Mouse (Mus musculus) cerebral cortex, adult 2 months (tissue): ENCODE measurements around the gene Prmt1.

Source experiments
- WGBS: fragments of 180-500 bp; shearing (Covaris S2); methylation state at CpG from one replicate; pipeline ENCODE4 v1.1.7; 2018; 5-methylcytosine and 5-hydroxymethylcytosine counted together

Gene Prmt1

GRCm38 (mm10) chr7:44986192-44986878, at the start of gene Prmt1:
Prmt1 (minus strand) TSS chr7:44986568.
- 2% methylated on average over 42 of the region's 42 CpGs for WGBS

GRCm38 (mm10) chr7:45035631-45036030, 49.3 kb upstream of the Prmt1 start:
- 83% methylated on average over 3 of the region's 3 CpGs for WGBS

GRCm38 (mm10) chr7:45033722-45034359, 47.5 kb upstream of the Prmt1 start:
- WGBS: 94% methylated on average over 19 of the region's 19 CpGs

- WGBS: 94% methylated on average over 8 of the region's 8 CpGs
Measured at GRCm38 (mm10) chr7:45030857-45031256, 44.5 kb upstream of the Prmt1 start.

- 89% methylated on average over 6 of the region's 6 CpGs for WGBS
Measured at GRCm38 (mm10) chr7:45029995-45030394, 43.6 kb upstream of the Prmt1 start.

GRCm38 (mm10) chr7:45028351-45028750, 42.0 kb upstream of the Prmt1 start:
- WGBS: 91% methylated on average over 11 of the region's 11 CpGs

GRCm38 (mm10) chr7:45027761-45028160, 41.4 kb upstream of the Prmt1 start:
- 91% methylated on average over 9 of the region's 9 CpGs for WGBS

- 62% methylated on average over 2 of the region's 2 CpGs for WGBS
Measured at GRCm38 (mm10) chr7:45026256-45026655, 39.9 kb upstream of the Prmt1 start.

GRCm38 (mm10) chr7:45025601-45026220, 39.3 kb upstream of the Prmt1 start:
- WGBS: 46% methylated on average over 8 of the region's 8 CpGs

GRCm38 (mm10) chr7:45024281-45025248, 38.2 kb upstream of the Prmt1 start:
- 74% methylated on average over 15 of the region's 15 CpGs for WGBS

- WGBS: 73% methylated on average over 5 of the region's 5 CpGs
Measured at GRCm38 (mm10) chr7:45023711-45024110, 37.3 kb upstream of the Prmt1 start.

- WGBS: 79% methylated on average over 9 of the region's 9 CpGs
Measured at GRCm38 (mm10) chr7:45020225-45020624, 33.9 kb upstream of the Prmt1 start.

- WGBS: 38% methylated on average over 8 of the region's 8 CpGs
Measured at GRCm38 (mm10) chr7:45019031-45019571, 32.7 kb upstream of the Prmt1 start.

GRCm38 (mm10) chr7:45017242-45018061, 31.1 kb upstream of the Prmt1 start, which contains the start of gene Rras:
Rras (plus strand) TSS chr7:45017961.
- WGBS: under 1% methylated on average over 36 of the region's 36 CpGs

- WGBS: under 1% methylated on average over 4 of the region's 4 CpGs
Measured at GRCm38 (mm10) chr7:45016761-45017160, 30.4 kb upstream of the Prmt1 start.

- WGBS: under 1% methylated on average over 69 of the region's 69 CpGs
Measured at GRCm38 (mm10) chr7:45015957-45016612, 29.7 kb upstream of the Prmt1 start, which contains the start of gene Scaf1. Scaf1 (minus strand) TSS chr7:45016363.

- WGBS: under 1% methylated on average over 20 of the region's 20 CpGs
Measured at GRCm38 (mm10) chr7:45015344-45015956, 29.1 kb upstream of the Prmt1 start.

GRCm38 (mm10) chr7:45014096-45014451, 27.7 kb upstream of the Prmt1 start:
- 93% methylated on average over 3 of the region's 3 CpGs for WGBS

- 92% methylated on average over 16 of the region's 16 CpGs for WGBS
Measured at GRCm38 (mm10) chr7:45013366-45014095, 27.2 kb upstream of the Prmt1 start.
